Mouse (Mus musculus): ENCODE measurements around the gene Mab21l3. TPM values are rescaled to one million over a fixed set of nuclear protein-coding genes. Genes with fewer than 3 reads are reported as not detected.
A peak's percentile ranks its signal among the peaks of the same experiment; 100 is the strongest.

Mab21l3 gene
- 1.9 and 2.7 TPM in 2 replicates for total RNA-seq (2012; rRNA removed)

- DNase-seq (ENCODE audit: low read depth, low spot score) = peak; percentile 15
- in situ Hi-C loops (cut with MboI; ENCODE audit: low sequenced_read_pairs in 2 of 2, unreplicated experiment in 2 of 2) = no loop called here
- Histone ChIP-seq H3K4me3 (ENCODE audit: insufficient read depth in 1 of 2, low read depth in 1 of 2, low read length in 2 of 2, poor library complexity in 1 of 2, severe bottlenecking in 1 of 2) (no peak within 1 kb of the TSS), H3K36me3 (ENCODE audit: control insufficient read depth, insufficient read depth, low read length, poor library complexity, severe bottlenecking) (no peaks in the 10 kb centered on the region), H3K9ac (ENCODE audit: insufficient read depth, low read depth, low read length, poor library complexity, severe bottlenecking) (no peak within 1 kb of the TSS), H3K27ac (ENCODE audit: insufficient read depth, low read depth, low read length, poor library complexity, severe bottlenecking) (no peak within 1 kb of the TSS), H3K9me3 (ENCODE audit: control insufficient read depth, insufficient read depth, low read depth, low read length) (no peaks in the 10 kb centered on the region), H3K4me1 (ENCODE audit: control insufficient read depth in 2 of 2, insufficient read depth in 2 of 2, low read length in 2 of 2, poor library complexity in 1 of 2) (no peaks in the 10 kb centered on the region)
- TF ChIP-seq ZC3H11A (IDR thresholded peaks at IDR 0.05; ENCODE audit: borderline replicate concordance, low read depth, low read length) = no peak
- no peak for TF ChIP-seq ZNF384 (IDR thresholded peaks at IDR 0.05; ENCODE audit: low read depth, low read length)
- TF ChIP-seq MAFK (IDR thresholded peaks at IDR 0.05; ENCODE audit: insufficient read depth, low read depth, low read length) = no peak
- TF ChIP-seq HCFC1 (IDR thresholded peaks at IDR 0.05; ENCODE audit: borderline replicate concordance, insufficient read depth, low read length) = no peak
- TF ChIP-seq CHD2 (IDR thresholded peaks at IDR 0.05; ENCODE audit: low read depth, low read length) = no peak
Measured at GRCm38 (mm10) chr3:101848816-101849215, at the start of gene Mab21l3. Gene Mab21l3 (minus strand): TSS chr3:101848959.

GRCm38 (mm10) chr3:101897377-101897974, 48.7 kb upstream of the Mab21l3 start:
- no peak overlapping the region for H3K27ac ChIP-seq (ENCODE audit: insufficient read depth, low read depth, low read length, poor library complexity, severe bottlenecking)
- no peak overlapping the region for H3K9ac ChIP-seq (ENCODE audit: insufficient read depth, low read depth, low read length, poor library complexity, severe bottlenecking)
- no peaks in the 10 kb centered on the region for H3K36me3 ChIP-seq (ENCODE audit: control insufficient read depth, insufficient read depth, low read length, poor library complexity, severe bottlenecking)
- TF ChIP-seq HCFC1 (IDR thresholded peaks at IDR 0.05; ENCODE audit: borderline replicate concordance, insufficient read depth, low read length) (no peak), MAFK (IDR thresholded peaks at IDR 0.05; ENCODE audit: insufficient read depth, low read depth, low read length) (no peak), CHD2 (IDR thresholded peaks at IDR 0.05; ENCODE audit: low read depth, low read length) (no peak), ZC3H11A (IDR thresholded peaks at IDR 0.05; ENCODE audit: borderline replicate concordance, low read depth, low read length) (no peak), ZNF384 (IDR thresholded peaks at IDR 0.05; ENCODE audit: low read depth, low read length) (no peak)
- in situ Hi-C loops (cut with MboI; ENCODE audit: low sequenced_read_pairs in 2 of 2, unreplicated experiment in 2 of 2) = no loop called here
- H3K4me1 ChIP-seq (ENCODE audit: control insufficient read depth in 2 of 2, insufficient read depth in 2 of 2, low read length in 2 of 2, poor library complexity in 1 of 2) = no peaks in the 10 kb centered on the region
- no peak for DNase-seq (ENCODE audit: low read depth, low spot score)
- no peaks in the 10 kb centered on the region for H3K9me3 ChIP-seq (ENCODE audit: control insufficient read depth, insufficient read depth, low read depth, low read length)
- H3K4me3 ChIP-seq (ENCODE audit: insufficient read depth in 1 of 2, low read depth in 1 of 2, low read length in 2 of 2, poor library complexity in 1 of 2, severe bottlenecking in 1 of 2) = no peak overlapping the region

- in situ Hi-C loops (cut with MboI; ENCODE audit: low sequenced_read_pairs in 2 of 2, unreplicated experiment in 2 of 2) = no loop called here
- peak; percentile 78 for DNase-seq (ENCODE audit: low read depth, low spot score)
Measured at GRCm38 (mm10) chr3:101896893-101897292, 48.1 kb upstream of the Mab21l3 start.

GRCm38 (mm10) chr3:101895376-101895910, 46.7 kb upstream of the Mab21l3 start:
- no peak for DNase-seq (ENCODE audit: low read depth, low spot score)
- Histone ChIP-seq H3K9me3 (ENCODE audit: control insufficient read depth, insufficient read depth, low read depth, low read length) (no peaks in the 10 kb centered on the region), H3K4me3 (ENCODE audit: insufficient read depth in 1 of 2, low read depth in 1 of 2, low read length in 2 of 2, poor library complexity in 1 of 2, severe bottlenecking in 1 of 2) (no peak overlapping the region), H3K36me3 (ENCODE audit: control insufficient read depth, insufficient read depth, low read length, poor library complexity, severe bottlenecking) (no peaks in the 10 kb centered on the region), H3K4me1 (ENCODE audit: control insufficient read depth in 2 of 2, insufficient read depth in 2 of 2, low read length in 2 of 2, poor library complexity in 1 of 2) (no peaks in the 10 kb centered on the region), H3K9ac (ENCODE audit: insufficient read depth, low read depth, low read length, poor library complexity, severe bottlenecking) (no peak overlapping the region), H3K27ac (ENCODE audit: insufficient read depth, low read depth, low read length, poor library complexity, severe bottlenecking) (no peak overlapping the region)
- in situ Hi-C loops (cut with MboI; ENCODE audit: low sequenced_read_pairs in 2 of 2, unreplicated experiment in 2 of 2) = no loop called here
- TF ChIP-seq CHD2 (IDR thresholded peaks at IDR 0.05; ENCODE audit: low read depth, low read length) = no peak
- no peak for TF ChIP-seq MAFK (IDR thresholded peaks at IDR 0.05; ENCODE audit: insufficient read depth, low read depth, low read length)
- TF ChIP-seq ZNF384 (IDR thresholded peaks at IDR 0.05; ENCODE audit: low read depth, low read length) = no peak
- no peak for TF ChIP-seq ZC3H11A (IDR thresholded peaks at IDR 0.05; ENCODE audit: borderline replicate concordance, low read depth, low read length)
- TF ChIP-seq HCFC1 (IDR thresholded peaks at IDR 0.05; ENCODE audit: borderline replicate concordance, insufficient read depth, low read length) = no peak

More at GRCm38 (mm10) chr3:101896893-101897292, 48.1 kb upstream of the Mab21l3 start:
- no peak overlapping the region for H3K9ac ChIP-seq (ENCODE audit: insufficient read depth, low read depth, low read length, poor library complexity, severe bottlenecking)
- no peak overlapping the region for H3K27ac ChIP-seq (ENCODE audit: insufficient read depth, low read depth, low read length, poor library complexity, severe bottlenecking)
- H3K36me3 ChIP-seq (ENCODE audit: control insufficient read depth, insufficient read depth, low read length, poor library complexity, severe bottlenecking) = no peaks in the 10 kb centered on the region
- TF ChIP-seq CHD2 (IDR thresholded peaks at IDR 0.05; ENCODE audit: low read depth, low read length) (no peak), ZC3H11A (IDR thresholded peaks at IDR 0.05; ENCODE audit: borderline replicate concordance, low read depth, low read length) (peak; percentile 66)
- no peak overlapping the region for H3K4me3 ChIP-seq (ENCODE audit: insufficient read depth in 1 of 2, low read depth in 1 of 2, low read length in 2 of 2, poor library complexity in 1 of 2, severe bottlenecking in 1 of 2)
- no peaks in the 10 kb centered on the region for H3K9me3 ChIP-seq (ENCODE audit: control insufficient read depth, insufficient read depth, low read depth, low read length)
- H3K4me1 ChIP-seq (ENCODE audit: control insufficient read depth in 2 of 2, insufficient read depth in 2 of 2, low read length in 2 of 2, poor library complexity in 1 of 2) = no peaks in the 10 kb centered on the region

All from ES-E14 (cell line).